In genomic region chr5:115181248-115181940, GRCm38 (mm10) we compare ENCODE assay signal across 9 mouse cellular contexts. TPM values are rescaled to one million over a fixed set of nuclear protein-coding genes. Genes with fewer than 3 reads are reported as not detected.
A peak's percentile ranks its signal among the peaks of the same experiment; 100 is the strongest.
DNase-seq lines count a peak whose midpoint lies in the region; ATAC-seq lines count a peak whose summit lies in the region.
"Had no signal": no experiment of that assay in that cellular context is flagged by ENCODE, and none has a peak within 500 bp of the region (broad histone marks: within the 10 kb centered on the region; RNA-seq: fewer than 3 reads in every experiment).

No protein-coding gene starts in this region.

- H3K4me1 ChIP-seq in forebrain, embryonic 15.5 days, result peaks cover 39% of the 10 kb centered on the region

- H3K27ac ChIP-seq in forebrain, embryonic 15.5 days (replicated peaks), result no peak overlapping the region
- H3K27ac ChIP-seq: embryonic facial prominence, embryonic 13.5 days had no signal

- H3K4me3 ChIP-seq in forebrain, embryonic 15.5 days, result no peak overlapping the region
- H3K4me3 ChIP-seq: embryonic facial prominence, embryonic 13.5 days had no signal

- no peaks in the 10 kb centered on the region for H3K9me3 ChIP-seq in forebrain, embryonic 15.5 days
- H3K9me3 ChIP-seq: embryonic facial prominence, embryonic 13.5 days had no signal

- no peak for ATAC-seq in forebrain, embryonic 15.5 days (replicated peaks)

- no peaks in the 10 kb centered on the region for H3K27me3 ChIP-seq in forebrain, embryonic 15.5 days

- H3K9ac ChIP-seq in forebrain, embryonic 15.5 days (replicated peaks), result no peak overlapping the region
- H3K9ac ChIP-seq: embryonic facial prominence, embryonic 13.5 days had no signal

- no peak overlapping the region for H3K4me2 ChIP-seq in forebrain, embryonic 15.5 days (replicated peaks)
- H3K4me2 ChIP-seq: embryonic facial prominence, embryonic 13.5 days had no signal

- peak; percentile 94 for DNase-seq in heart, adult 11 months
- DNase-seq in heart, adult 9 months (ENCODE audit: low spot score in 2 of 2), result no peak
- DNase-seq in ZHBTc4 (ENCODE audit: low read depth, low spot score), result peak; percentile 64
- peak; percentile 53 for DNase-seq in induced T-regulatory cell, adult 2 months (ENCODE audit: low read depth)
- DNase-seq in lung, postnatal 36 days, result peak; percentile 64
- no peak for DNase-seq in right cerebral cortex, postnatal 10 days (ENCODE audit: low spot score in 2 of 2)
- no peak for DNase-seq in urinary bladder, postnatal 10 days (ENCODE audit: low spot score)

- WGBS in forebrain, embryonic 15.5 days, result 70% methylated on average over 13 of the region's 13 CpGs

- no peaks in the 10 kb centered on the region for H3K36me3 ChIP-seq in forebrain, embryonic 15.5 days
- H3K36me3 ChIP-seq: embryonic facial prominence, embryonic 13.5 days had no signal

RNA-seq across cellular contexts. Expression of gene Cabp1, which starts 12.8 kb away (rescaled TPM):
- 9.2 and 9.8 TPM in 2 replicates for polyA plus RNA-seq in forebrain, embryonic 15.5 days (2015; fragmentation: Nextera tagmentation; extraction: Ambion mirVana)

RNA-seq across cellular contexts. Expression of gene Mlec, which starts 23.4 kb away (rescaled TPM):
- polyA plus RNA-seq in forebrain, embryonic 15.5 days (2015; fragmentation: Nextera tagmentation; extraction: Ambion mirVana), result 22.7 and 27.7 TPM in 2 replicates

RNA-seq across cellular contexts. Expression of gene Unc119b, which starts 46.6 kb away (rescaled TPM):
- polyA plus RNA-seq in forebrain, embryonic 15.5 days (2015; fragmentation: Nextera tagmentation; extraction: Ambion mirVana), result 44.4 and 46.2 TPM in 2 replicates

RNA-seq across cellular contexts. Expression of gene Pop5, which starts 54.2 kb away (rescaled TPM):
- polyA plus RNA-seq in forebrain, embryonic 15.5 days (2015; fragmentation: Nextera tagmentation; extraction: Ambion mirVana), result 96.9 and 98.6 TPM in 2 replicates

Comparison
In these comparisons a context has a peak if more than half of its experiments do, and no peak if none do; other contexts are left out.
1. DNase-seq: peak in heart, adult 11 months (single experiment), ZHBTc4 (single experiment), induced T-regulatory cell, adult 2 months (single experiment) and lung, postnatal 36 days (single experiment); none in heart, adult 9 months (0 of 2), right cerebral cortex, postnatal 10 days (0 of 2) and urinary bladder, postnatal 10 days (single experiment).